Mouse (Mus musculus): ENCODE results near the gene Cryzl2. TPM values are rescaled to one million over a fixed set of nuclear protein-coding genes. Genes with fewer than 3 reads are reported as not detected.

Cryzl2 gene
- polyA plus RNA-seq, 1 experiment from 2014 or later = 9.4 TPM

- Histone ChIP-seq H3K9me3 (replicated peaks) (no peaks in the 10 kb centered on the region), H3K9ac (no peak overlapping the region), H3K4me3 (no peak overlapping the region), H3K36me3 (no peaks in the 10 kb centered on the region), H3K27me3 (no peaks in the 10 kb centered on the region; the same call in 1 of the 2 replicates), H3K4me2 (replicated peaks) (no peak overlapping the region), H3K27ac (no peak overlapping the region), H3K4me1 (0 out of 2 replicates have a peak, but pooled peaks cover 2% of the 10 kb centered on the region)
- ATAC-seq (ENCODE audit: low FRiP score) = no peak
- WGBS = 94% methylated on average over 5 of the region's 5 CpGs
Observed at GRCm38 (mm10) chr1:157522322-157522721, 63.9 kb downstream of the Cryzl2 start.

DNA sequence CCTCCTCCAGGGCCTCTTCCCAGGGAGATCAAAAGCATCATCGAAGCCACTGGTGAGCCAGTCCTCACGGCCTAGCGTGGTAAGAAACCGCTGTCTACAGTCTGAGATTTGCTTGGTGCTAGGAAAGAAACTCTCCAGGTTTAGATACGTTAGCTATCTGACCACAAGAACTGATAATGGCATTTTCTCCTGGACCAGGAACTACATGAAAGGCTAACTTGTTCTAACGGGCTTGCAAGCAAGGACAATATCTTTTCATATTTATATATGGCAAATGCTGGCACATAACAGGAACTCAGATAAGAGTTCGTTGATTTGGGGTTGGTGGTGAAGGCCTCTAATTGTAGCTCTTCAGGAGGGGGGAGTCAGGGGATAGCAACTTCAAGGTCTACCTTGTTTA lies 66.4 kb downstream of the Cryzl2 start:
- WGBS = 88% methylated on average over 7 of the region's 7 CpGs
- no peak for ATAC-seq (ENCODE audit: low FRiP score)
- Histone ChIP-seq H3K4me2 (replicated peaks) (no peak overlapping the region), H3K9ac (no peak overlapping the region), H3K27me3 (no peaks in the 10 kb centered on the region; the same call in 1 of the 2 replicates), H3K27ac (no peak overlapping the region), H3K4me1 (no peaks in the 10 kb centered on the region), H3K4me3 (no peak overlapping the region), H3K36me3 (no peaks in the 10 kb centered on the region), H3K9me3 (replicated peaks) (no peaks in the 10 kb centered on the region)

DNA sequence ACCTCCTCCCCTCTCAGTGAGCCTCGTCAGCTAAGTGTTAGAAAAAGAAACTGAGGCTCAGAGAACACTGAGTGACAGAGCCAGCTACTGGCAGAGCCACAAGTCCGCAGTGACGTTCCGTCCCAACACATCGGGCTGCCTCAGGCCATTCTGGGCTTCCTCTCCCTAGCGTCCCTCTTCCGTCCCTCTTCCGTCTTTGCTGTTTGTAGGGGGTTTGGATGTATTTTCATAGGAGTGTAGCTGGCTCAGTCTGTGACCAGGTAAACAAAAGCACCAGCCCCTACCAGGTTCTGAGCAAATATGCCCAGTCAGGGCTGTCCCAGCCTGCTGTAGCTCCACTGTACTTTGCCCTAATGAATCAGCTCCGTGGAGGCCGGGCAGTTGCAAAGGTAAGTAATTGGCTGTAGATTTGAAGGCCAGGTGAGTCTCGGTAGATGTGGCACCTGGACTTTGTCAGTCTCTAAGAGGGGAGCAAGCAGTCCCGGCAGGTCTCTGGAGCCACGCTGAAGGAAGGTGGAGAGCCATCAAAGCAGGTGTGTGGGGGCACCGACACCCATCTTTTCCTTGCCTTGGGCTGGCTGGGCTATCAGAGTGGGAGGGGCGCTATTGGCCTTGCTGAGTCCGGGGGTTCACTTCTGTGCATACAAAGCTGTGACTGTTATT lies 67.4 kb downstream of the Cryzl2 start:
- ATAC-seq (ENCODE audit: low FRiP score) = no peak
- no peak overlapping the region for H3K27ac ChIP-seq
- H3K9me3 ChIP-seq (replicated peaks) = no peaks in the 10 kb centered on the region
- no peaks in the 10 kb centered on the region for H3K36me3 ChIP-seq
- H3K9ac ChIP-seq = no peak overlapping the region
- WGBS = 90% methylated on average over 16 of the region's 16 CpGs
- no peaks in the 10 kb centered on the region for H3K4me1 ChIP-seq
- no peak overlapping the region for H3K4me2 ChIP-seq (replicated peaks)
- no peaks in the 10 kb centered on the region; the same call in 1 of the 2 replicates for H3K27me3 ChIP-seq
- H3K4me3 ChIP-seq = no peak overlapping the region

GRCm38 (mm10) chr1:157526625-157527024 lies 68.2 kb downstream of the Cryzl2 start:
- ATAC-seq (ENCODE audit: low FRiP score) = no peak
- H3K4me2 ChIP-seq (replicated peaks) = no peak overlapping the region
- WGBS = 65% methylated on average over 5 of the region's 5 CpGs

DNA sequence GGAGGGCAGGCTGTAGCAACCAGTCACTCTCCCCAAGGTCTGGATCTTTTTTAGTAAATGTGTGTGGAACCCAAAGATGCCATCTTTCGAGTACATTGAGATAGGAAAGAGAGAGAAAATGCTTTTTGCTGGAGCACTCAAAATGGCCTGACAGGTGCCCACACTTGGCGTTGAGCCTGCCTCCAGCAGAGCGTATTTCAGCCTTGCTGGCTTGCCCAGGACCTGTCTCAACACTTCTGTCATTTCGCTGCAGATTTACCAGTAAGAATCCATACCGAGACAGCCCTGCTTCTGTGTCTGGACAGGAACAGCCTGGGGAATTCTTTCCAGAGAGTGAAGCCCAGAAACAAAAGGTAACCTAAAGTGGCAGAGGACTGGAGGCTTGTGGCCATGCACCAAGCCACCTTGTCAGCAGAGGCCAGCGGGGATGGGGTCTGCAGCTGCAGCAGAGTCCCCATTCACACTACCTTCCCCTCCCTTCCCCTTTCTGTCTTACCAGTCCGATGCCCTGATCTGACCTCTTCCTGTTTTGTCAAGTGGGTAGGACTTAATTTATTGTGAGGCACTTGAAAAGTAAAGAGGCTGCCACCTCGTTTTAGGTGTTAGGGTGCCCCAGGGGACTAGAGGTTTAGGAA lies 74.6 kb downstream of the Cryzl2 start:
- Histone ChIP-seq H3K4me1 (no peaks in the 10 kb centered on the region), H3K36me3 (no peaks in the 10 kb centered on the region), H3K27ac (no peak overlapping the region), H3K27me3 (0 out of 2 replicates have a peak, but pooled peaks cover 4% of the 10 kb centered on the region), H3K9ac (no peak overlapping the region), H3K9me3 (replicated peaks) (no peaks in the 10 kb centered on the region), H3K4me3 (no peak overlapping the region), H3K4me2 (replicated peaks) (no peak overlapping the region)
- WGBS = 57% methylated on average over 8 of the region's 8 CpGs
- ATAC-seq (ENCODE audit: low FRiP score) = no peak

More at GRCm38 (mm10) chr1:157526625-157527024, 68.2 kb downstream of the Cryzl2 start:
- H3K27me3 ChIP-seq = no peaks in the 10 kb centered on the region; the same call in 1 of the 2 replicates
- no peak overlapping the region for H3K27ac ChIP-seq
- H3K36me3 ChIP-seq = no peaks in the 10 kb centered on the region
- H3K9ac ChIP-seq = no peak overlapping the region
- H3K4me3 ChIP-seq = no peak overlapping the region
- no peaks in the 10 kb centered on the region for H3K9me3 ChIP-seq (replicated peaks)
- no peaks in the 10 kb centered on the region for H3K4me1 ChIP-seq

DNA sequence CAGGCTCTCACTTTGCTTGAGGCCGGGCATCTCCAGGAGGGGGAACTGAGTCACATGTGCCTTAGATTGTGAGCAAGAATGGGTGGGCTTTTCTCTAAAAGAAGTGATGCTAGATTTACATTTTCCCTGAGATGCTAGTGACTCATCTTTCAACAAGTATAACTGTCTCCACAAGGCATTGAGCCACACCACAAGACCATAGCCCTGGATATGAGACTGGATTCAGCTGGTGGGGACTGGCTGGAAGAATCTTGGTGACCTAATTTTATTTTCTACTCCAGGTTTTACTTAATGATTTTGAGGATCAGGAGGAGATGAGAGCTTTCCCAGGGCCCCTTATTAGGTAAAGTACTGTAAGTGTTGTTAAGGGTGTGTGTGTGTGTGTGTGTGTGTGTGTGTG lies 77.2 kb downstream of the Cryzl2 start:
- H3K27ac ChIP-seq = no peak overlapping the region
- no peak overlapping the region for H3K4me3 ChIP-seq
- H3K9me3 ChIP-seq (replicated peaks) = no peaks in the 10 kb centered on the region
- H3K4me2 ChIP-seq (replicated peaks) = no peak overlapping the region
- ATAC-seq (ENCODE audit: low FRiP score) = no peak
- no peaks in the 10 kb centered on the region for H3K36me3 ChIP-seq
- H3K27me3 ChIP-seq = 0 out of 2 replicates have a peak, but pooled peaks cover 4% of the 10 kb centered on the region
- no peaks in the 10 kb centered on the region for H3K4me1 ChIP-seq
- H3K9ac ChIP-seq = no peak overlapping the region
- 95% methylated on average over 1 of the region's 1 CpGs for WGBS

DNA sequence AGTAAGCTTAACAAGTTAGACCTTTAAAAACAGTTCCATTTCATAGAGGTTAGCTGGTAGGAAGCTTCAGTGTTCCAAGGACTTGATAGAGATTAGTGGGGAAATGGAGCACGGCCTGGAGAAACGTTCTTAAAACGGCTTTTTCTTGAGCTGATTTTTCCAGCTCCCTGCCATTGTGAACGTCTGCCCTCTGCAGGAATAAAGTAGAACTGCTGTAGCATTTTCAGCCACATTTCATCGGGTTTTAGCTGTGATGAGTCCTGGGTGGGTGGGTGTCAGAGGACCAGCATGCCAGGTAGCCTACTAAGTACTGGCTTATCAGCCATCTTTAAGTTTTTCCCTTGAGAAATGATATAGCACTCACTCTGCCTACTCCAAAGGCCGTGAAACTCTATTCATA lies 78.1 kb downstream of the Cryzl2 start:
- no peak overlapping the region for H3K9ac ChIP-seq
- H3K27me3 ChIP-seq = 0 out of 2 replicates have a peak, but pooled peaks cover 4% of the 10 kb centered on the region
- no peak for ATAC-seq (ENCODE audit: low FRiP score)
- no peak overlapping the region for H3K4me3 ChIP-seq
- no peaks in the 10 kb centered on the region for H3K9me3 ChIP-seq (replicated peaks)
- H3K36me3 ChIP-seq = no peaks in the 10 kb centered on the region
- no peak overlapping the region for H3K27ac ChIP-seq
- 13% methylated on average over 6 of the region's 6 CpGs for WGBS
- no peak overlapping the region for H3K4me2 ChIP-seq (replicated peaks)
- no peaks in the 10 kb centered on the region for H3K4me1 ChIP-seq

GRCm38 (mm10) chr1:157537636-157538035 lies 79.3 kb downstream of the Cryzl2 start:
- ATAC-seq (ENCODE audit: low FRiP score) = no peak
- no peaks in the 10 kb centered on the region for H3K4me1 ChIP-seq
- no peaks in the 10 kb centered on the region for H3K36me3 ChIP-seq
- WGBS = 87% methylated on average over 5 of the region's 5 CpGs
- no peak overlapping the region for H3K4me3 ChIP-seq
- H3K9me3 ChIP-seq (replicated peaks) = no peaks in the 10 kb centered on the region
- no peak overlapping the region for H3K9ac ChIP-seq
- no peak overlapping the region for H3K4me2 ChIP-seq (replicated peaks)
- H3K27ac ChIP-seq = no peak overlapping the region
- H3K27me3 ChIP-seq = 0 out of 2 replicates have a peak, but pooled peaks cover 4% of the 10 kb centered on the region

Other genes with a start within 250 kb of the Cryzl2 start
- gene Rasal2, start 46.0 kb upstream of the Cryzl2 start, polyA plus RNA-seq (2016; fragmentation: Nextera tagmentation; extraction: Ambion mirVana) = 36.1 and 38.7 TPM in 2 replicates
- 1.3 and 2.1 TPM in 2 replicates for gene Sec16b, start 48.2 kb downstream of the Cryzl2 start, polyA plus RNA-seq (2016; fragmentation: Nextera tagmentation; extraction: Ambion mirVana)